Mouse (Mus musculus): ENCODE data around the gene Sfmbt2. TPM values are rescaled to one million over a fixed set of nuclear protein-coding genes. Genes with fewer than 3 reads are reported as not detected.
"Not testable (repeated sequence)": the region's sequence is repeated elsewhere in the genome, so short reads cannot be mapped to it uniquely, and the experiment has no call there.

Sfmbt2 gene
- 0.31 and 0.34 TPM in 2 replicates for polyA plus RNA-seq (2015; fragmentation: Nextera tagmentation; extraction: Ambion mirVana)

DNA sequence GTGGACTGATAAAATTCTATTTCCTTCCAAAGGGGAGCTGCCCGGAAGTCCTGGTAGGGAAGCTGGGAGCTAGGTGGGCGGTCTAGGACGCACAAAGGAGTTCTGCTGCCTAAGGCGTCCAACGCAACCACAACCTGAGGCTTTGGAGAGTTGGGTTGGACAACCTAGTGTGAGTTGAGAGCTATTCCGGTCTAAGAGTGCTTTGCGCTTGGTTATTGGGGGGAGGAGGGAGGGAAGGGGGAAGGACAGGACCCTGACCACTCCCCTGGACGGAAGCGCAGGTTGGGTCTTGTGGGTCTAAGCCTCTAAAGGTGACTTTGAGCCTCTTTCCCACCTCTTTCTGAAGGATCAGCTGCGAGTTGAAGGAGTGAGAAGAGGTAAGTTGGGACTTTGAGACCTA, at the start of gene Sfmbt2:
TSS of gene Sfmbt2 (plus strand) at position 335 of the 400 bp plus-strand sequence.
- WGBS (ENCODE audit: insufficient replicate concordance) = 2% methylated on average over 10 of the region's 10 CpGs
- Histone ChIP-seq H3K9ac (no peak within 1 kb of the TSS), H3K4me2 (no peak within 1 kb of the TSS), H3K27me3 (peaks cover 84% of the 10 kb centered on the region), H3K9me3 (replicated peaks) (no peaks in the 10 kb centered on the region), H3K27ac (no peak within 1 kb of the TSS), H3K36me3 (no peaks in the 10 kb centered on the region), H3K4me3 (replicated peaks) (no peak within 1 kb of the TSS), H3K4me1 (replicated peaks) (peaks cover 13% of the 10 kb centered on the region)
- ATAC-seq (ENCODE audit: low read depth) = no peak
- no peak for DNase-seq

DNA sequence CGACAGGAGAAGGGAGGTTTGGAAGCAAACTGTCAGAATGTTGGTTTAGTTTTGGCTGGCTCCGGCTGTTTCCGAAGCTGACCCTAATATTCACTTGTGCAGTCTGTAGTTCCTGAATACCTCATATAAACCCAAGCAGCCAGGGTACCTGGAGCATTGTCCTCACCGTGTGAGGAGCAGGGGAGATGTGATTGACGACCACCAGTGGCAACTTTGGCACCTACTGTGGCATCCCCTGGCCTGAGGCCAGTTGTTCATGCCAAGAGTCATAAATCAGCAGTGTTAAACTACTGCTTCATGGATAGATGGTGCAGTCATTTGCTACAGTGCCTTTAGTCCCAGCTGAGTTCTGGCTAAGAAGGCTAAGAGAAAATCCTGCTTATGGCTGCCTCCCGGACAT, 49.2 kb upstream of the Sfmbt2 start:
- ATAC-seq (ENCODE audit: low read depth) = no peak
- H3K4me1 ChIP-seq (replicated peaks) = no peaks in the 10 kb centered on the region
- DNase-seq = no peak
- H3K9me3 ChIP-seq (replicated peaks) = no peaks in the 10 kb centered on the region
- no peaks in the 10 kb centered on the region for H3K36me3 ChIP-seq
- no peak overlapping the region for H3K4me3 ChIP-seq (replicated peaks)
- H3K27me3 ChIP-seq = no peaks in the 10 kb centered on the region
- H3K9ac ChIP-seq = no peak overlapping the region
- 54% methylated on average over 6 of the region's 6 CpGs for WGBS (ENCODE audit: insufficient replicate concordance)
- no peak overlapping the region for H3K4me2 ChIP-seq
- no peak overlapping the region for H3K27ac ChIP-seq

DNA sequence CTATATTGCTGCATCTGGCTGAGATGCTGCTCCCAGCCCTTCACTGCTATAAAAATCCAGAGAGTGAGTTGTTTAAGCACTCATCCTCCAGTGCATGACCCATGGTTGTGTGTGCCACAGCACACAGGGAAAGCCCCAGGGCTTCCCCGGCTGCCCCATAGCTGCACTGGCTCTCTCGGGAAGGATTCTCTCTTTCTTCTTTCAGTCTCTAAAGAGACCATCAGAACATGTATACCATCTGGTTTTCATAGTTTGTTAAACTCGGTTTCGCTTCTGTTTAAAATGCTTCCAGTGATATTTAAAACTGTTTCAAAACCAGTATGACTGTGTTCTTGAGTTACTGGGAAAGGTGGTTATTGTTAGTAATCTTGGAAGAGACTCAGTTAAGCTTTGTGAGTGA, 47.1 kb upstream of the Sfmbt2 start:
- Histone ChIP-seq H3K4me1 (replicated peaks) (no peaks in the 10 kb centered on the region), H3K36me3 (no peaks in the 10 kb centered on the region), H3K9me3 (replicated peaks) (no peaks in the 10 kb centered on the region), H3K4me3 (replicated peaks) (no peak overlapping the region), H3K4me2 (no peak overlapping the region), H3K27me3 (no peaks in the 10 kb centered on the region), H3K27ac (no peak overlapping the region), H3K9ac (no peak overlapping the region)
- ATAC-seq (ENCODE audit: low read depth) (no peak), DNase-seq (no peak)
- WGBS (ENCODE audit: insufficient replicate concordance) = 67% methylated on average over 4 of the region's 4 CpGs

DNA sequence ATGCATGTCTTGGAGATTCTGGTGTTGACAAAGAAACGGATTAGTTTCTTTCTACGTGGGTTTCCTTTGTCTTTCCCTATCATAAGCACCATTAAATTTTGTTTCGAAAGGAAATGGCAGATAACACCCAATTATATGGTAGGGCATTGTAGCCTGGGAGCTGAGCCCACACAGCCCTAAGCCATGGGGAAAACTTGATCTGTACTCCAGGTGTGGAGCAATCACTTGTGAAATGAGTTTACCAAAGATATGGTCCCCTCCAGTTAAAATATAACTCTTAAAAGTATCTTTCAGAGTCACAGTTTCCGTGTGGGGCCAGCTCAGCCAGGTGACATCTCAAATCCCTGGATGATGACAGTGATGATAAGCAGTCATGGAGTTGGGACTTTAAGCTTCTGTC, 45.3 kb upstream of the Sfmbt2 start:
- H3K27ac ChIP-seq = no peak overlapping the region
- no peak overlapping the region for H3K9ac ChIP-seq
- H3K4me1 ChIP-seq (replicated peaks) = no peaks in the 10 kb centered on the region
- H3K9me3 ChIP-seq (replicated peaks) = no peaks in the 10 kb centered on the region
- WGBS (ENCODE audit: insufficient replicate concordance) = 56% methylated on average over 4 of the region's 4 CpGs
- DNase-seq (no peak), ATAC-seq (ENCODE audit: low read depth) (no peak)
- no peak overlapping the region for H3K4me2 ChIP-seq
- H3K27me3 ChIP-seq = no peaks in the 10 kb centered on the region
- no peaks in the 10 kb centered on the region for H3K36me3 ChIP-seq
- H3K4me3 ChIP-seq (replicated peaks) = no peak overlapping the region

DNA sequence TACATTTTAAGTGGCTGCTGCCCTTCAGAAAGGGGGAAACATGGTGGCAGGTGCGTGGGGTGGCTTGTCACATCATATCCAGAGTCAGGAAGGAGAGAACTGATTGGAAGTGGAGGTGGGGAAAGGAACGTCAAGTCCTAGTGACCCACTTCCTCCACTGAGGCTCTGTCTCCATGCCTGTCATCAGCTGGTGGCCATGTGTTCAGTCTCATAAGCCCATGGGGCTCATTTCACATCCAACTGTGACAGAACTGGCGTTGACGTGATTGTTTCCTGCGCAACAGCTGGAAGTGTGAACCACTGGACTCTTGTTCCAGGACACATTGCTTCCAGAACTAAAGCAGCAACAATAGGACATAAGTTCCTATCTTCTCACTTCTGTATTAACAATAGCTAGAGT, 40.1 kb upstream of the Sfmbt2 start:
- Histone ChIP-seq H3K4me1 (replicated peaks) (no peaks in the 10 kb centered on the region), H3K4me2 (no peak overlapping the region), H3K27ac (no peak overlapping the region), H3K4me3 (replicated peaks) (no peak overlapping the region), H3K36me3 (no peaks in the 10 kb centered on the region), H3K27me3 (peaks cover 4% of the 10 kb centered on the region; the same call in 1 of the 2 replicates), H3K9ac (no peak overlapping the region), H3K9me3 (replicated peaks) (no peaks in the 10 kb centered on the region)
- 59% methylated on average over 5 of the region's 5 CpGs for WGBS (ENCODE audit: insufficient replicate concordance)
- ATAC-seq (ENCODE audit: low read depth) = no peak
- no peak for DNase-seq

DNA sequence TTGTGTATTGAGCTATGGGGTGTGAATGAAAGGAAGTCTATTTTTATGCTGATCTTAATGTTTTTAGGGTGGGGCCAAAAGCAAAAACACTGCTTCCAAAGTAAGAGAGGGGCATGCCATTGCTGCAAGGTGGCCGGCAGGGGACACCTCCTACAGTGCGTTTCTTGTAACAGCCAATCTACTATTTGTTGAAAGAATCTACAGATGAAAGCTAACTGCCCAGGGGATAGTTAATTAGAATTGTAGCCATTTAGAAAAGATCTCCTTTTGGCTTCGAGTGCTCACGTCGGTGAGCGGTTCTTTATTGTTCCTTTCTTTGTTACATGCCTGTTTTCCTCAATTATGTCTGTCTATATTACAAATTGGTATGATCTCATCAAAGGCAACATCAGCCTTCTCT, 36.0 kb upstream of the Sfmbt2 start:
- Histone ChIP-seq H3K36me3 (no peaks in the 10 kb centered on the region), H3K9me3 (replicated peaks) (no peaks in the 10 kb centered on the region), H3K4me1 (replicated peaks) (no peaks in the 10 kb centered on the region), H3K27ac (no peak overlapping the region), H3K4me2 (no peak overlapping the region), H3K4me3 (replicated peaks) (no peak overlapping the region), H3K27me3 (peaks cover 4% of the 10 kb centered on the region; the same call in 1 of the 2 replicates), H3K9ac (no peak overlapping the region)
- DNase-seq = no peak
- no peak for ATAC-seq (ENCODE audit: low read depth)
- WGBS (ENCODE audit: insufficient replicate concordance) = 41% methylated on average over 6 of the region's 6 CpGs

DNA sequence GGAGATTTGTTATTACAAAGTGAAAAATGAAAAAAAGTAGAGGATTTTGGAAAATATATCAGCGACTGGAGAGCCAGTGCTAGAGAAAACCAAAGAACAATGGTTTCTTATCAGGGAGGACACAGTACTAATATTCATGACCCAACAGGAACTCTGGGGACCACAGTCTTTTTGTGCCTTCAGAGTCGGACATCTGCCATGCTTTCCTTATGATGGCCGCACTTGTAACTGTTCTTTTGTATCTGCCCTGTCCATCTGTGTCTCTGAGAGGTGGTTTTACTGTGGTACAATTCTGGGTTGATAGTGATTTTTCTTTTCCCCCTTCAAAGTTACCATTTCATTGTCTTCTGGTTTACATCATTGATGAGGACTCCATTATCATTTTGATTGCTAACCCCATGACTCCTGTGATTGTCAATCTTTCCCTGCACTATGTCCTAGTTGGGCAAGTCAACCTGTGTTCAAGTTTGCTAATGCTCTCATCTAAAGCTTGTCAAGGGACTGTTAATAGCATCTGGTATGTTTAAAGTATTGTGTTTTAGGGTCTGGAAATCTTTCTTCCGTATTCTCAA, 35.2 kb upstream of the Sfmbt2 start:
- 28% methylated on average over 4 of the region's 4 CpGs for WGBS (ENCODE audit: insufficient replicate concordance)
- DNase-seq (no peak), ATAC-seq (ENCODE audit: low read depth) (no peak)

DNA sequence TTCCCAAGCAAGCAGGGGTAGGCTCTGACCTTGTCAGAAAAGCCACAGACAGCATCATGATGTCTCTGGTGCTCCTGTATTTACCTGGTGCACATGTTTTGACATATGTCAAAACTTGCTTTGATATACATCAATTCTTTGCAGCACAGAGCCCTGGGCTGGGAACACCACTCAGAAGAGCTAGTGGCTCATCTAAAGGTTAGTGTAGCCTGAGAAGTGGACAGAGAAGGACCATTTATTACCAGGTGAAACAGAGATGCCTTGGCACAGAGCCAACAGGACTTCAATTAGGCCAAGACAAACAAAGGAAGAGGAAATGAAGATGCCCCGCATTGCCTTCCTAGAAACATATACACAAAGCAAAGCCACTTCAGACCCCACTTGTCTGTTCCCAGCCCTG, 30.3 kb upstream of the Sfmbt2 start:
- Histone ChIP-seq H3K9me3 (replicated peaks) (no peaks in the 10 kb centered on the region), H3K4me2 (no peak overlapping the region), H3K9ac (no peak overlapping the region), H3K27ac (no peak overlapping the region), H3K36me3 (no peaks in the 10 kb centered on the region), H3K27me3 (no peaks in the 10 kb centered on the region; the same call in 1 of the 2 replicates), H3K4me3 (replicated peaks) (no peak overlapping the region), H3K4me1 (replicated peaks) (no peaks in the 10 kb centered on the region)
- ATAC-seq (ENCODE audit: low read depth) (no peak), DNase-seq (no peak)
- 45% methylated on average over 1 of the region's 1 CpGs for WGBS (ENCODE audit: insufficient replicate concordance)

More for the DNA sequence above, 35.2 kb upstream of the Sfmbt2 start:
- Histone ChIP-seq H3K27ac (no peak overlapping the region), H3K4me3 (replicated peaks) (no peak overlapping the region), H3K4me1 (replicated peaks) (no peaks in the 10 kb centered on the region), H3K36me3 (no peaks in the 10 kb centered on the region), H3K9ac (no peak overlapping the region), H3K9me3 (replicated peaks) (no peaks in the 10 kb centered on the region), H3K4me2 (no peak overlapping the region), H3K27me3 (peaks cover 4% of the 10 kb centered on the region; the same call in 1 of the 2 replicates)

DNA sequence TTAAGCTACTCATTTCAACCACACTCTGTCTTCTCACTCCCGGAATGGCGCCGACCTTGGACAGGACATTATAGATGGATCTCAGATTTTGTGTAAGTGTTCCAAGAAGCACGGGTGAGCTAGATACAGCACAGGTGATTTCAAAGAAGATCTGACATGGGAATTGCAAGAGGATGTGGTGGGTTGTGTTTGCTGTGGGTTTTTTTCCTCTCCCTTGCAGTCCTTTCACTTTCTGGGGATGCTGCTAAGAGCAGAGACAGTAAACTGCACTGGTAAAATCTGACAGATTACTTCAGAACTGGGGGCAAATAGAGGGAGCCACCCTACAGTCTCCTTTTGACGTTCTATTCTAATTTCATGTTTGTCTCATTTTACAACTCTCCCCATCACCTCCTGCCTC, 26.8 kb upstream of the Sfmbt2 start:
- Histone ChIP-seq H3K9ac (no peak overlapping the region), H3K4me1 (replicated peaks) (no peaks in the 10 kb centered on the region), H3K27ac (no peak overlapping the region), H3K9me3 (replicated peaks) (no peaks in the 10 kb centered on the region), H3K4me2 (no peak overlapping the region), H3K4me3 (replicated peaks) (no peak overlapping the region), H3K27me3 (no peaks in the 10 kb centered on the region), H3K36me3 (no peaks in the 10 kb centered on the region)
- 68% methylated on average over 5 of the region's 5 CpGs for WGBS (ENCODE audit: insufficient replicate concordance)
- ATAC-seq (ENCODE audit: low read depth) (no peak), DNase-seq (no peak)

DNA sequence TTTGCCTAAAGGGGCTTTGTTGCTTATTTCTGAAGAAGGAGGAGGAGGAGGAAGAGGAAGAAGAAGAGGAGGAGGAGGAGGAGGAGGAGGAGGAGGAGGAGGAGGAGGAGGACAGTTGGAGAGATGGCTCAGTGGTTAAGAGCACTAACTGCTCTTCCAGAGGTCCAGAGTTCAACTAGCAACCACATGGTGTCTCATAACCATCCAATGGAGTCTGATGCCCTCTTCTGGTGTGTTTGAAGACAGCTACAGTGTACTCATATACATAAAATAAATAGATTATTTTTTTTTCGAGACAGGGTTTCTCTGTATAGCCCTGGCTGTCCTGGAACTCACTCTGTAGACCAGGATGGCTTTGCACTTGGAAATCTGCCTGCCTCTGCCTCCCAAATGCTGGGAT, 26.2 kb upstream of the Sfmbt2 start:
- not testable (repeated sequence) for H3K36me3 ChIP-seq; H3K9me3 ChIP-seq (replicated peaks); H3K27me3 ChIP-seq; ATAC-seq (ENCODE audit: low read depth); DNase-seq; H3K4me1 ChIP-seq (replicated peaks); H3K9ac ChIP-seq; H3K27ac ChIP-seq; H3K4me3 ChIP-seq (replicated peaks); H3K4me2 ChIP-seq
- WGBS (ENCODE audit: insufficient replicate concordance) = 76% methylated on average over 1 of the region's 1 CpGs

DNA sequence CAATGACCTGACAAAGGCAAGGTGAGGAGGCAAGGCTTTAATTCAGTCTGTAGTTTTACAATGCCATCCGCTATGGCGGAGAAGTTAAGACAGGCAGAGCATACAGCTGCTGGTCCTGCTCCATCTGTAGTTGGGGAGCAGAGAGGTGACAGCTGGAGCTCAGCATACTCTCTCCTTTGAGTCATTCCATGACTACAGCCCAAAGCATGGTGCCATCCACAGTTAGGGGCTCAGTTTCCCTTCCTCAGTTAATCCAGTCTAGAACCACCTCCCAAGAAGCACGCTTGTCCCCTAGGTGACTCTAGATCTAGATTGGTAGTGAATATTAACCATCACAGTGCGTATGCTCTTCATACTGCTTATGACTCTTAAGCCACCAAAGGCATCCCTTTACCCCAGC, 23.1 kb upstream of the Sfmbt2 start:
- Histone ChIP-seq H3K9ac (no peak overlapping the region), H3K4me2 (no peak overlapping the region), H3K27me3 (no peaks in the 10 kb centered on the region), H3K4me1 (replicated peaks) (no peaks in the 10 kb centered on the region), H3K36me3 (no peaks in the 10 kb centered on the region), H3K27ac (no peak overlapping the region), H3K4me3 (replicated peaks) (no peak overlapping the region), H3K9me3 (replicated peaks) (no peaks in the 10 kb centered on the region)
- 76% methylated on average over 4 of the region's 4 CpGs for WGBS (ENCODE audit: insufficient replicate concordance)
- ATAC-seq (ENCODE audit: low read depth) (no peak), DNase-seq (no peak)

DNA sequence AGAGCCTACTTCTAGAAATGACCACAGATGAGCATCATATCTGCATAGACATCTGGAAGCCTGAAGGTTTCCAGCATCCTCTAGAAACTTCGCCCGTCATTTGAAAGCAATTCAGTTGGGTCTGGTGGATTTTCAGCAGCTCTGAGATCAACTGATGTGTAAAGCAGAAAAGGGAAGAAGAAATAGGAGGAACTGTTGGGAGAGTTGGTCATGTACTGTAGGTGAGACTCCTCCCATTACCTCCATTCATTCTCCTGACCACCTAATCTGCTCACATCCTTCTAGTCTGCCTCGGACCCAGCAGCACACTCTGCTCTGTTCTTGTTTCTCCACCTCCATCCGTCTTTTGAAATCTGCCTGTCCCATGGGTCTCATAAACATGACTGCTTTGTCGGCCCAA, 22.3 kb upstream of the Sfmbt2 start:
- H3K9ac ChIP-seq = no peak overlapping the region
- H3K4me2 ChIP-seq = no peak overlapping the region
- no peak for ATAC-seq (ENCODE audit: low read depth)
- H3K27me3 ChIP-seq = no peaks in the 10 kb centered on the region
- H3K36me3 ChIP-seq = no peaks in the 10 kb centered on the region
- H3K9me3 ChIP-seq (replicated peaks) = no peaks in the 10 kb centered on the region
- H3K4me3 ChIP-seq (replicated peaks) = no peak overlapping the region
- H3K4me1 ChIP-seq (replicated peaks) = no peaks in the 10 kb centered on the region
- H3K27ac ChIP-seq = no peak overlapping the region
- no peak for DNase-seq
- 47% methylated on average over 5 of the region's 5 CpGs for WGBS (ENCODE audit: insufficient replicate concordance)

Measured in liver, embryonic 13.5 days (tissue).